Mouse (Mus musculus) embryonic facial prominence, embryonic 11.5 days (tissue): ENCODE measurements around the gene Ubxn6. TPM values are rescaled to one million over a fixed set of nuclear protein-coding genes. Genes with fewer than 3 reads are reported as not detected.

Source experiments
- ATAC-seq: fragments of 200-750 bp; cut with Nextera tagmentation; replicated peaks from 2 replicates; pipeline ENCODE4 v1.8.0; 2017; ENCODE audit warnings: low read depth; ENCODE audit not compliant: insufficient number of reproducible peaks, low FRiP score, low TSS enrichment
- DNase-seq: peaks from one replicate; pipeline ENCODE4 v3.0.0-alpha.2; 2015; ENCODE audit warnings: low spot score
- H3K27ac ChIP-seq: fragments of 300-500 bp; sonication (generic); replicated peaks from 2 replicates; pipeline ENCODE4 v1.5.1; 2014; ENCODE audit warnings: mild to moderate bottlenecking, low read depth, low read length, control low read depth
- H3K27me3 ChIP-seq: fragments of 300-500 bp; sonication (generic); 2 replicates; pipeline ENCODE4 v1.6.1; 2014; ENCODE audit warnings: mild to moderate bottlenecking, low read length, moderate library complexity, mixed read lengths; ENCODE audit not compliant: control insufficient read depth, insufficient read depth
- H3K36me3 ChIP-seq: fragments of 300-500 bp; sonication (generic); replicated peaks from 2 replicates; pipeline ENCODE4 v1.6.1; 2014; ENCODE audit warnings: low read depth, mild to moderate bottlenecking, low read length, moderate library complexity, mixed read lengths; ENCODE audit not compliant: control insufficient read depth, insufficient read depth
- H3K4me1 ChIP-seq: fragments of 300-500 bp; sonication (generic); 2 replicates; pipeline ENCODE4 v1.6.1; 2014; ENCODE audit warnings: low read length, mixed read lengths; ENCODE audit not compliant: control insufficient read depth, insufficient read depth
- H3K4me2 ChIP-seq: fragments of 300-500 bp; sonication (generic); 2 replicates; pipeline ENCODE4 v1.6.1; 2014; ENCODE audit warnings: low read depth, mild to moderate bottlenecking, control low read depth, low read length, moderate library complexity
- H3K4me3 ChIP-seq: fragments of 300-500 bp; sonication (generic); 2 replicates; pipeline ENCODE4 v1.5.1; 2014; ENCODE audit warnings: low read depth, low read length, control low read depth
- H3K9ac ChIP-seq: fragments of 300-500 bp; sonication (generic); replicated peaks from 2 replicates; pipeline ENCODE4 v1.6.1; 2014; ENCODE audit warnings: mild to moderate bottlenecking, control low read depth, low read length
- H3K9me3 ChIP-seq: fragments of 300-500 bp; sonication (generic); replicated peaks from 2 replicates; pipeline ENCODE4 v1.6.1; 2016; ENCODE audit warnings: mild to moderate bottlenecking, low read length, inconsistent platforms, mixed read lengths; ENCODE audit not compliant: control insufficient read depth
- WGBS: fragments of 180-500 bp; shearing (Covaris S2); extraction: QIAGEN DNeasy Blood & Tissue Kit; methylation state at CpG from one replicate; pipeline ENCODE4 v1.1.7; 2014; 5-methylcytosine and 5-hydroxymethylcytosine counted together
- polyA plus RNA-seq: library from polyadenylated mRNA; unstranded; fragments of >200 nt; fragmentation: Nextera tagmentation; extraction: Ambion mirVana; gene quantifications from 2 replicates; pipeline ENCODE4 v1.2.1, GENCODE M21; 2014

Gene Ubxn6
- polyA plus RNA-seq, 1 experiment from 2014 or later: 43.1 TPM

- H3K27me3 ChIP-seq: no peaks in the 10 kb centered on the region
- H3K9me3 ChIP-seq: no peaks in the 10 kb centered on the region
- no peak overlapping the region for H3K9ac ChIP-seq
- 78% methylated on average over 5 of the region's 5 CpGs for WGBS
- ATAC-seq (no peak), DNase-seq (no peak)
- H3K27ac ChIP-seq: no peak overlapping the region
- H3K4me1 ChIP-seq: no peaks in the 10 kb centered on the region; the same call in 1 of the 2 replicates
- H3K4me3 ChIP-seq: no peak overlapping the region
- H3K4me2 ChIP-seq: no peak overlapping the region
- H3K36me3 ChIP-seq: peaks cover 5% of the 10 kb centered on the region; the same call in 1 of the 2 replicates
Observed at GRCm38 (mm10) chr17:56024931-56025330, 49.9 kb downstream of the Ubxn6 start.

- no peak overlapping the region for H3K4me2 ChIP-seq
- H3K4me1 ChIP-seq: no peaks in the 10 kb centered on the region; the same call in 1 of the 2 replicates
- no peak overlapping the region for H3K4me3 ChIP-seq
- H3K36me3 ChIP-seq: peaks cover 3% of the 10 kb centered on the region; the same call in 1 of the 2 replicates
- no peak for ATAC-seq
- H3K27me3 ChIP-seq: no peaks in the 10 kb centered on the region
- H3K9ac ChIP-seq: no peak overlapping the region
- no peaks in the 10 kb centered on the region for H3K9me3 ChIP-seq
- no peak overlapping the region for H3K27ac ChIP-seq
- 85% methylated on average over 2 of the region's 2 CpGs for WGBS
- no peak for DNase-seq
Observed at GRCm38 (mm10) chr17:56024476-56024875, 50.4 kb downstream of the Ubxn6 start.

GRCm38 (mm10) chr17:56023386-56023785, 51.4 kb downstream of the Ubxn6 start:
- no peak for ATAC-seq
- WGBS: 88% methylated on average over 5 of the region's 5 CpGs

GRCm38 (mm10) chr17:56022989-56023290, 51.9 kb downstream of the Ubxn6 start:
- H3K4me1 ChIP-seq: no peaks in the 10 kb centered on the region; the same call in 1 of the 2 replicates
- no peak for DNase-seq
- peaks cover 3% of the 10 kb centered on the region for H3K36me3 ChIP-seq
- no peak overlapping the region for H3K4me3 ChIP-seq
- WGBS: 87% methylated on average over 4 of the region's 4 CpGs
- H3K9ac ChIP-seq: no peak overlapping the region
- no peak overlapping the region for H3K27ac ChIP-seq
- no peak overlapping the region for H3K4me2 ChIP-seq
- ATAC-seq: no peak
- no peaks in the 10 kb centered on the region for H3K9me3 ChIP-seq
- no peaks in the 10 kb centered on the region for H3K27me3 ChIP-seq

More at GRCm38 (mm10) chr17:56023386-56023785, 51.4 kb downstream of the Ubxn6 start:
- Histone ChIP-seq H3K27me3 (no peaks in the 10 kb centered on the region), H3K36me3 (peaks cover 2% of the 10 kb centered on the region), H3K9ac (no peak overlapping the region), H3K4me1 (no peaks in the 10 kb centered on the region; the same call in 1 of the 2 replicates), H3K9me3 (no peaks in the 10 kb centered on the region), H3K27ac (no peak overlapping the region), H3K4me3 (no peak overlapping the region), H3K4me2 (no peak overlapping the region)
- no peak for DNase-seq

- no peak overlapping the region for H3K4me2 ChIP-seq
- peaks cover 4% of the 10 kb centered on the region for H3K36me3 ChIP-seq
- H3K9me3 ChIP-seq: no peaks in the 10 kb centered on the region
- DNase-seq (no peak), ATAC-seq (no peak)
- no peak overlapping the region for H3K27ac ChIP-seq
- WGBS: 79% methylated on average over 2 of the region's 2 CpGs
- no peak overlapping the region for H3K4me3 ChIP-seq
- no peak overlapping the region for H3K9ac ChIP-seq
- no peaks in the 10 kb centered on the region; the same call in 1 of the 2 replicates for H3K4me1 ChIP-seq
- no peaks in the 10 kb centered on the region for H3K27me3 ChIP-seq
Observed at GRCm38 (mm10) chr17:56022131-56022988, 52.5 kb downstream of the Ubxn6 start.

- no peak overlapping the region for H3K27ac ChIP-seq
- H3K4me1 ChIP-seq: no peaks in the 10 kb centered on the region; the same call in 1 of the 2 replicates
- WGBS: 80% methylated on average over 4 of the region's 4 CpGs
- no peak overlapping the region for H3K4me2 ChIP-seq
- H3K4me3 ChIP-seq: no peak overlapping the region
- H3K27me3 ChIP-seq: no peaks in the 10 kb centered on the region
- no peak overlapping the region for H3K9ac ChIP-seq
- no peaks in the 10 kb centered on the region for H3K9me3 ChIP-seq
- peaks cover 11% of the 10 kb centered on the region for H3K36me3 ChIP-seq
- ATAC-seq (no peak), DNase-seq (no peak)
Observed at GRCm38 (mm10) chr17:56021161-56021910, 53.5 kb downstream of the Ubxn6 start.

GRCm38 (mm10) chr17:56020400-56021084, 54.3 kb downstream of the Ubxn6 start:
- no peak for ATAC-seq
- H3K27me3 ChIP-seq: no peaks in the 10 kb centered on the region
- DNase-seq: no peak
- no peak overlapping the region for H3K4me2 ChIP-seq
- no peaks in the 10 kb centered on the region for H3K9me3 ChIP-seq
- no peak overlapping the region for H3K27ac ChIP-seq
- 90% methylated on average over 6 of the region's 6 CpGs for WGBS
- no peak overlapping the region for H3K4me3 ChIP-seq
- no peaks in the 10 kb centered on the region; the same call in 1 of the 2 replicates for H3K4me1 ChIP-seq
- peaks cover 19% of the 10 kb centered on the region for H3K36me3 ChIP-seq
- no peak overlapping the region for H3K9ac ChIP-seq
